Mouse (Mus musculus) liver, embryonic 11.5 days (tissue): Measurements from ENCODE around the gene Rhoc. TPM values are rescaled to one million over a fixed set of nuclear protein-coding genes. Genes with fewer than 3 reads are reported as not detected.
A peak's percentile ranks its signal among the peaks of the same experiment; 100 is the strongest.

Source experiments
- ATAC-seq: fragments of 200-750 bp; cut with Nextera tagmentation; replicated peaks from 2 replicates; pipeline ENCODE4 v1.8.0; 2017; ENCODE audit warnings: moderate number of reproducible peaks, mild to moderate bottlenecking, moderate TSS enrichment, moderate library complexity; ENCODE audit not compliant: low FRiP score
- DNase-seq: peaks from one replicate; pipeline ENCODE4 v3.0.0-alpha.2; 2017; ENCODE audit warnings: low spot score
- H3K27ac ChIP-seq: fragments of 300-500 bp; sonication (generic); 2 replicates; pipeline ENCODE4 v1.5.1; 2014; ENCODE audit warnings: mild to moderate bottlenecking, low read depth, low read length, control low read depth
- H3K27me3 ChIP-seq: fragments of 300-500 bp; sonication (generic); replicated peaks from 2 replicates; pipeline ENCODE4 v1.6.1; 2014; ENCODE audit warnings: low read length, mixed read lengths; ENCODE audit not compliant: control insufficient read depth, insufficient read depth
- H3K36me3 ChIP-seq: fragments of 300-500 bp; sonication (generic); 2 replicates; pipeline ENCODE4 v1.6.1; 2014; ENCODE audit warnings: mild to moderate bottlenecking, low read length, moderate library complexity, mixed read lengths; ENCODE audit not compliant: control insufficient read depth, insufficient read depth
- H3K4me1 ChIP-seq: fragments of 300-500 bp; sonication (generic); replicated peaks from 2 replicates; pipeline ENCODE4 v1.6.1; 2014; ENCODE audit warnings: low read length, mixed read lengths; ENCODE audit not compliant: control insufficient read depth, insufficient read depth
- H3K4me2 ChIP-seq: fragments of 300-500 bp; sonication (generic); 2 replicates; pipeline ENCODE4 v1.6.1; 2014; ENCODE audit warnings: mild to moderate bottlenecking, control low read depth, moderate library complexity
- H3K4me3 ChIP-seq: fragments of 300-500 bp; sonication (generic); 2 replicates; pipeline ENCODE4 v1.5.1; 2014; ENCODE audit warnings: low read depth, low read length, control low read depth
- H3K9ac ChIP-seq: fragments of 300-500 bp; sonication (generic); 2 replicates; pipeline ENCODE4 v1.6.1; 2014; ENCODE audit warnings: low read depth, low read length, control low read depth
- H3K9me3 ChIP-seq: fragments of 300-500 bp; sonication (generic); 2 replicates; pipeline ENCODE4 v1.6.1; 2016; ENCODE audit warnings: low read length, inconsistent platforms, mixed read lengths; ENCODE audit not compliant: control insufficient read depth
- WGBS: fragments of 180-500 bp; shearing (Covaris S2); extraction: QIAGEN DNeasy Blood & Tissue Kit; methylation state at CpG from one replicate; pipeline ENCODE4 v1.1.7; 2014; 5-methylcytosine and 5-hydroxymethylcytosine counted together
- polyA plus RNA-seq: library from polyadenylated mRNA; unstranded; fragments of >200 nt; fragmentation: Nextera tagmentation; extraction: Ambion mirVana; gene quantifications from 2 replicates; pipeline ENCODE4 v1.2.1, GENCODE M21; 2014

The Rhoc gene
- polyA plus RNA-seq, 1 experiment from 2014 or later = 64.9 TPM

DNA sequence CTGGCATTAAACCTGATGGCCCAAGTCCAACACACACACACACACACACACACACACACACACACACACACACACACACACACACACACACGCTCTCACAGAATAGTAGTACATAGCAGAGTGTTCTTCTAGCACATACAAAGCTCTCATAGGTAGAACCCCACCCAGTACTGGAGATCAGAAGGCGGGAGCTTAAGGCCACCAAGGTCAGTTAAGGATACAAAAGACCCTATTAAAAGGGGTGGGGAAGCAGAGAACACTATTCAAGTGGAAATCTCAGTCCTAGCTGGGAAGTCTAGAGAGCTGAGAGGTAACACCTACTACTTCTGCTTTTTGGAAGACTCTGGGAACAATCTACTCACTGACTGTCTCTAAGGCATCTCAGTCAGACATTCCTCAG is 27.2 kb downstream of the Rhoc start:
- ATAC-seq (no peak), DNase-seq (no peak)
- Histone ChIP-seq H3K9me3 (no peaks in the 10 kb centered on the region), H3K36me3 (peaks cover 2% of the 10 kb centered on the region; the same call in 1 of the 2 replicates), H3K4me2 (no peak overlapping the region), H3K4me3 (no peak overlapping the region), H3K4me1 (peaks cover 15% of the 10 kb centered on the region), H3K9ac (no peak overlapping the region), H3K27me3 (no peaks in the 10 kb centered on the region), H3K27ac (no peak overlapping the region)
- WGBS = 83% methylated on average over 2 of the region's 2 CpGs

DNA sequence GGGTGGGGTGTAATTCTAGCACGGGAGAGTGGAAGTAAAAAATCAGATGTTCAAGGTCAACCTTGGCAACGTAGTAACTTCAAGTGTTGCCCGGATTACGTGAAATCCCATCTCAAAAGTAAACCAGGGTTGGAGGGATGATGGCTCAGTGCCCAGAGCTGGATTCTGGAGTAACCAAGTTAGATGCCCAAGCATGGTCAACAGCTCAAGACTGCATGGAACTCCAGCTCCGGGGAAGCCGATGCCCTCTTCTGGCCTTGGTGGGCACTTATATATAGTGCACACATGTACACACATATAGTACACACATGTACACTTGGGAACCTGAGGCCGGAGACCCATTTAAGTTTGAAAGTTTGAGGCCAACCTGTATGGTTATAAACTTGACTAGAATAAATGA is 28.0 kb downstream of the Rhoc start:
- Histone ChIP-seq H3K9ac (no peak overlapping the region), H3K9me3 (no peaks in the 10 kb centered on the region), H3K4me1 (peaks cover 15% of the 10 kb centered on the region), H3K36me3 (peaks cover 2% of the 10 kb centered on the region; the same call in 1 of the 2 replicates), H3K4me3 (no peak overlapping the region), H3K4me2 (peak overlapping the region; percentile 79; the same call in 1 of the 2 replicates), H3K27ac (no peak overlapping the region), H3K27me3 (no peaks in the 10 kb centered on the region)
- no peak for DNase-seq
- 91% methylated on average over 7 of the region's 7 CpGs for WGBS
- ATAC-seq = no peak

DNA sequence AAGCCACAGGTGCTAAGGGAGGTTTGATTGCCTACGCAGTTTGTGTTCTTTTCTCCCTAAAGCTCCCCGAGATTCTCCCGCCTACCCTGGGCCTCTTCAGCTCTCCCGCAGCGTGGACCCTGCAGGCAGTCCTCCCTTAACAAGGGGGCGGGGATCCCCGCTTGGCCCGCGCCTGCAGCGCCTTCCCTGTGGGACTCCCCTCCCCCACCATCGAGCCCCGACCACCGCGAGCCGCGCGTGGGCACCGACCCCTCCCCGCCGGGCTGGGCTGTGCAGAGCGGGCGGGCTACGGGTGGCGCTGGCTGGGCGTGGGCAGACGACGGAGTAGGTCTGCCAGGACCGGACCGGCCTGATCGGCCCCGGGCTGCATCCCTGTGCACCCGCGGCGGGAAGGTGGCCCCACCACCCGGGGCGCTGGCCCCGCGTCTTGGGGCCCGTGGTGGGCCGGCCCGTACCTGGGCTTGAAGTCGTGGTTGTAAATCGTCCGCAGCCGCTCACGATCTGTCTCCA is 29.4 kb downstream of the Rhoc start:
- Histone ChIP-seq H3K4me2 (peak overlapping the region; percentile 79), H3K36me3 (peaks cover 7% of the 10 kb centered on the region; the same call in 1 of the 2 replicates), H3K4me1 (peaks cover 15% of the 10 kb centered on the region), H3K9me3 (no peaks in the 10 kb centered on the region), H3K4me3 (peak overlapping the region; percentile 88), H3K27me3 (no peaks in the 10 kb centered on the region), H3K9ac (peak overlapping the region; percentile 78), H3K27ac (peak overlapping the region; percentile 93)
- peak; percentile 63 for ATAC-seq
- peak; percentile 69 for DNase-seq
- WGBS = under 1% methylated on average over 46 of the region's 46 CpGs

DNA sequence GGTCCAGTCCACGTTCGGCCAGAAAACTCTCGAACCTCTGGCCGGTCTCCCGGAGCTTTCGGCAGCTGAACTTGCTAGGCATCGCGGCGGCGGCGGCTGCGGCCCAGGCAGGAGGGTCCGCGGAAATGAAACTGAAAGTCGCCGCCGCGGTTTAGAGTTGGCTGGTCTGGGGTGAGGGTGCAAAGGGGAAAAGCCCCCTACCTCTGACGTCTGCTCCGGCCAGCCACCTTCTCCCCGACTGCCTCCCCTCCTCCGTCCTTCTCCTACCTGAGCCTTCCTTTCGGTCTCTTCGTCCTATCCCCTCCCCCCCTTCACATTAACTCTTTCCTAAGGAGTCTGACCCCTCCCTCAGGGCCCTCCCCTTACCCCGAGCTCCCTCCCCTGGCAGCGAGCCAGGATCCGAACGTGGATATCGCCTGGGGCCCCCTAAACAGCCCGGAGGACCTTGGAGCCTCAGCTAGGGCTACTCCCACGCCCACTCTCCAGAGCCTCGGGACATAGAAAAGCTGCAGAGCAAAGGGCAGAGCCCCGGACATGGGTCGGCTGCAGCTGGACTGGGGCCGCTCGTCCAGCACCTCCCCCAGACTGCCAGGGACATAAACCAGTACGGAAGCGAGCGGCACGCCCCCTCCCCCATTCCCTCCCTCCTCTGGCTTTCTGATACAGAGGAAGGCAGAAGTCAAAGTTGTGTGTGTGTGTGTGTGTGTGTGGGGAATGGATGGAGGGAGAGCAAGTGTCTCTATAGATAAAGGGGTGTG is 30.0 kb downstream of the Rhoc start, which contains the start of gene Mov10:
Gene Mov10 (minus strand): TSS at position 573 of the 758 bp plus-strand sequence.
- under 1% methylated on average over 38 of the region's 40 CpGs for WGBS
- H3K9me3 ChIP-seq = no peaks in the 10 kb centered on the region
- peaks cover 9% of the 10 kb centered on the region; the same call in 1 of the 2 replicates for H3K36me3 ChIP-seq
- H3K4me1 ChIP-seq = peaks cover 15% of the 10 kb centered on the region
- no peaks in the 10 kb centered on the region for H3K27me3 ChIP-seq
- H3K4me2 ChIP-seq = peak within 1 kb of the TSS; percentile 79
- H3K4me3 ChIP-seq = peak within 1 kb of the TSS; percentile 88
- DNase-seq (peak; percentile 88), ATAC-seq (peak; percentile 85)
- H3K27ac ChIP-seq = peak within 1 kb of the TSS; percentile 93
- peak within 1 kb of the TSS; percentile 78 for H3K9ac ChIP-seq

DNA sequence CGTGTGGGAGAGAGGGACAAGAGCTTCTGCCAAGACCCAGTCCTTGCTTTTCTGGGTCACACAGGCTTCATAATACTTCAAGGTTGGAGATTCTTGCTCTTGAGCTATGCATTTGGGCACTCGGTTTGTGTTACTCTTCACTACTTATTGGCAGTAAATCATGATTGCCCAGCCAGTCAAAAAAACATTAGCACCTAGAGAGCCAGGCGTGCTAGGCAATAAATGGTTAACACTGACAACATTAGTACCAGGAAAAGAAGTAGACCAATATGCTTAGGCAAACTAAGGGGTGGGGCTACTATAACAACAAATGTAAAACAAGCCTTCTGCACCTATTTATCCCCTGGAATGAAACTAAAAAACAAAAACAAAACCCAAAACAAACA is 30.6 kb downstream of the Rhoc start:
- H3K9me3 ChIP-seq = no peaks in the 10 kb centered on the region
- no peaks in the 10 kb centered on the region for H3K27me3 ChIP-seq
- DNase-seq = no peak
- H3K27ac ChIP-seq = peak overlapping the region; percentile 93
- H3K4me2 ChIP-seq = peak overlapping the region; percentile 79
- peak overlapping the region; percentile 78 for H3K9ac ChIP-seq
- peaks cover 15% of the 10 kb centered on the region for H3K4me1 ChIP-seq
- peak; percentile 21; the same call in 1 of the 2 replicates for ATAC-seq
- WGBS = 2% methylated on average over 3 of the region's 3 CpGs
- peaks cover 6% of the 10 kb centered on the region; the same call in 1 of the 2 replicates for H3K36me3 ChIP-seq
- H3K4me3 ChIP-seq = peak overlapping the region; percentile 88

DNA sequence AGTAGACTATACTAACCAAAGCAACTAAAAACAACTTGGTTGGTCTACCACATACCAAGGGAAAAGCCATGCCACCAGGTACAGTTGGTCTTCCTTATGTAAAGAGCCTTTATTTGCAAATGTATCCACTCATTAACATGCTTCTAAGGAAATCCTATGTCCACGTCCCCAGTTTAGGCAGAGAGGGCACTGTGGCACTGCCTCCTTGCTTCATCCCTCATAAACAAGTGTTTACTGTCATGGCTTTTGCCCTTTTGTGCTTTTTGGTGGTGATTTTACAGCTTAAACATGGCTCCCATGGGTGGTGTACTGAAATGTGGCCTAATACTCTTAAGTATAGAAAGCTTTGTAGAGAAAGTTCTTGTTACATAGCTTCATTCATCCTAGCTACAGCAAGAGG is 32.3 kb downstream of the Rhoc start:
- Histone ChIP-seq H3K9ac (no peak overlapping the region), H3K9me3 (no peaks in the 10 kb centered on the region), H3K36me3 (peaks cover 6% of the 10 kb centered on the region; the same call in 1 of the 2 replicates), H3K4me2 (no peak overlapping the region), H3K4me3 (no peak overlapping the region), H3K4me1 (peaks cover 15% of the 10 kb centered on the region), H3K27ac (no peak overlapping the region), H3K27me3 (no peaks in the 10 kb centered on the region)
- WGBS = 71% methylated on average over 1 of the region's 1 CpGs
- DNase-seq (no peak), ATAC-seq (no peak)

DNA sequence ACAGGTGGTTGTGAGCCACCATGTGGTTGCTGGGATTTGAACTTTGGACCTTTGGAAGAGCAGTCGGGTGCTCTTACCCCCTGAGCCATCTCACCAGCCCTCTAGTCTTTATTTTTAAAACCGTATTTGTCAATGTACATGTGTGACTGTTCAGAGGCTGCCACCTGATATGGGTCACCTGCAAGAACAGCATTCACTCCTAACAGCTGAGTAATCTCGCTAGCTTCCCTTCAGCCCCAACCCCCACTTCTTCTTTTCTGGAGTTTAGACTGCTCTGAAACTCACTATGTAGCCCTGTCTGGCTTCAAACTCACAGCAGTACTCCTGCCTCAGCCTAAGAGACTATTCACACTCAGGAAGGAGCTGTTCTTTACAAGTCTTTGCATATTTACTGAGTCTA is 34.2 kb downstream of the Rhoc start:
- no peak overlapping the region for H3K4me2 ChIP-seq
- peaks cover 6% of the 10 kb centered on the region; the same call in 1 of the 2 replicates for H3K36me3 ChIP-seq
- ATAC-seq (no peak), DNase-seq (no peak)
- H3K9ac ChIP-seq = no peak overlapping the region
- no peaks in the 10 kb centered on the region for H3K27me3 ChIP-seq
- H3K4me1 ChIP-seq = peaks cover 9% of the 10 kb centered on the region
- H3K9me3 ChIP-seq = no peaks in the 10 kb centered on the region
- no peak overlapping the region for H3K4me3 ChIP-seq
- no peak overlapping the region for H3K27ac ChIP-seq
- 79% methylated on average over 3 of the region's 3 CpGs for WGBS

DNA sequence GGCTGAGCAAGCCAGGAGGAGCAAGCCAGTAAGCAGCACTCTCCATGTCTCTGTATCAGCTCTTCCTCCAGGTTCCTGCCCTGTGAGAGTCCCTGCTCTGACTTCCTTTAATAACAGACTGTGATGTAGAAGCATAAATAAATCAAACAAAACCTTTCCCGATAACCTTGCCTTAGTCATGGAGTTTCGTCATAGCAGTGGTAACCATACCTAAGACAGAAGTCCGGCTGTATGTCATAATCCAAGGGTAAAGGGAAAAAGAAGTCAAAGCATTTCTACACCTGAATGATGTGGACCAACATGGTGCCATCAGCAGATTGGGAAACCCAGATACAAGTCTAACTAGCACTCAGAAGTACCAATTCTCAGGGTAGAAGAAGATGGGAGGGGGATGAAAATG is 47.6 kb downstream of the Rhoc start:
- Histone ChIP-seq H3K27ac (no peak overlapping the region), H3K27me3 (no peaks in the 10 kb centered on the region), H3K4me3 (no peak overlapping the region), H3K4me2 (no peak overlapping the region), H3K9me3 (no peaks in the 10 kb centered on the region), H3K9ac (no peak overlapping the region), H3K4me1 (no peaks in the 10 kb centered on the region), H3K36me3 (peaks cover 32% of the 10 kb centered on the region)
- no peak for DNase-seq
- no peak for ATAC-seq
- 95% methylated on average over 3 of the region's 3 CpGs for WGBS

DNA sequence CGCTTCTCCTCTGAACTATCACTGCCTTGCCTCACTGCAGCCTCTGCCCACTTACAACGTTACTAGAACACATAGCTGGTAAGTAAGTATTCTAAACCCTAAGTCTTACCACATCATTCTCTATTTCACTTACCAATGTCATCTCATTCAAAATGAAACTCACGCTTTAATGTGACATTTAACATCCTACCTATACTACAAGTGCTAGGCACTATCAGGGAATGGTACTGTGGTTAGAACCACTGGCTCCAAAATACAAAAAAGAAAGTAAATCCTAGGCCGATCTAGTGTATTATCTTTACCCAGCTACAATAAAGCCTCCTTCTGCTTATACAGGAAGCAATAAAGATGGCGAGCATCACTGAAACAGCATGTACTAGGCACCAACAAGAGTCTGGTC is 52.9 kb downstream of the Rhoc start:
- Histone ChIP-seq H3K27ac (no peak overlapping the region), H3K36me3 (peaks cover 37% of the 10 kb centered on the region), H3K4me1 (no peaks in the 10 kb centered on the region), H3K4me3 (no peak overlapping the region), H3K9ac (no peak overlapping the region), H3K4me2 (no peak overlapping the region), H3K27me3 (no peaks in the 10 kb centered on the region), H3K9me3 (no peaks in the 10 kb centered on the region)
- no peak for ATAC-seq
- DNase-seq = no peak
- 80% methylated on average over 5 of the region's 5 CpGs for WGBS
